Comparison of ENCODE assay signal across 16 mouse cellular contexts in genomic region chr6:55398869-55399628, GRCm38 (mm10). TPM values are rescaled to one million over a fixed set of nuclear protein-coding genes. Genes with fewer than 3 reads are reported as not detected.
DNase-seq lines count a peak whose midpoint lies in the region; ATAC-seq and TF ChIP-seq lines count a peak whose summit lies in the region.
"Had no signal": no experiment of that assay in that cellular context is flagged by ENCODE, and none has a peak within 500 bp of the region (broad histone marks: within the 10 kb centered on the region; RNA-seq: fewer than 3 reads in every experiment).

No protein-coding gene starts in this region.

- no peak for TF ChIP-seq CTCF in layer of hippocampus, adult 2 months (conservative IDR thresholded peaks at IDR 0.05)
- no peak for TF ChIP-seq CTCF in Patski (IDR thresholded peaks at IDR 0.05)

- no peaks in the 10 kb centered on the region for H3K27me3 ChIP-seq in forebrain, embryonic 12.5 days
- H3K27me3 ChIP-seq in forebrain, embryonic 10.5 days (ENCODE audit: poor library complexity, severe bottlenecking), result peaks cover 13% of the 10 kb centered on the region; the same call in 1 of the 2 replicates
- no peaks in the 10 kb centered on the region for H3K27me3 ChIP-seq in Patski
- peaks cover 8% of the 10 kb centered on the region; the same call in 1 of the 2 replicates for H3K27me3 ChIP-seq in embryonic facial prominence, embryonic 15.5 days
- H3K27me3 ChIP-seq: midbrain, embryonic 13.5 days had no signal

- CTCF ChIA-PET in Patski (lab: Charles Lee), result interaction anchor here (0.8 to 2.8 kb wide), 5 partner anchors 9 to 121 kb away, joined by 3 to 7 read pairs (median 4); no protein-coding TSS in a partner anchor

- no peak overlapping the region for H3K4me2 ChIP-seq in forebrain, embryonic 12.5 days
- H3K4me2 ChIP-seq in embryonic facial prominence, embryonic 15.5 days (replicated peaks), result no peak overlapping the region
- H3K4me2 ChIP-seq: heart, embryonic 12.5 days; midbrain, embryonic 13.5 days had no signal

- in situ Hi-C loops in Patski (cut with MboI; ENCODE audit: low pct_unique_long_range_greater_than_20kb), result no loop called here

- peaks cover 25% of the 10 kb centered on the region for H3K4me1 ChIP-seq in forebrain, embryonic 12.5 days
- H3K4me1 ChIP-seq in forebrain, embryonic 10.5 days, result peaks cover 14% of the 10 kb centered on the region
- peaks cover 40% of the 10 kb centered on the region for H3K4me1 ChIP-seq in embryonic facial prominence, embryonic 15.5 days

- H3K9ac ChIP-seq in forebrain, embryonic 12.5 days, result no peak overlapping the region
- H3K9ac ChIP-seq in embryonic facial prominence, embryonic 15.5 days, result no peak overlapping the region
- H3K9ac ChIP-seq: heart, embryonic 12.5 days; midbrain, embryonic 13.5 days had no signal

- DNase-seq in forebrain, embryonic 10.5 days (ENCODE audit: extremely low spot score, low spot score), result no peak
- no peak for DNase-seq in layer of hippocampus, adult 2 months (ENCODE audit: low spot score in 2 of 2)
- DNase-seq in layer of hippocampus, postnatal 36 days, result no peak
- no peak for DNase-seq in Patski (ENCODE audit: low read depth, low spot score)
- no peak for DNase-seq in lung, postnatal 36 days
- DNase-seq in embryo, embryonic 10 days (ENCODE audit: low spot score), result no peak
- DNase-seq: B cell, adult 2 months; thymus, postnatal 4 days had no signal

- no peaks in the 10 kb centered on the region for H3K9me3 ChIP-seq in forebrain, embryonic 12.5 days
- H3K9me3 ChIP-seq in forebrain, embryonic 10.5 days, result no peaks in the 10 kb centered on the region
- no peaks in the 10 kb centered on the region for H3K9me3 ChIP-seq in embryonic facial prominence, embryonic 15.5 days (replicated peaks)
- H3K9me3 ChIP-seq: heart, embryonic 12.5 days; midbrain, embryonic 13.5 days had no signal

- H3K4me3 ChIP-seq in forebrain, embryonic 12.5 days (replicated peaks), result no peak overlapping the region
- H3K4me3 ChIP-seq in forebrain, embryonic 10.5 days, result no peak overlapping the region
- no peak overlapping the region for H3K4me3 ChIP-seq in layer of hippocampus, adult 2 months
- no peak overlapping the region for H3K4me3 ChIP-seq in embryonic facial prominence, embryonic 15.5 days (replicated peaks)
- H3K4me3 ChIP-seq: heart, embryonic 12.5 days; midbrain, embryonic 13.5 days had no signal

- H3K27ac ChIP-seq in forebrain, embryonic 12.5 days, result no peak overlapping the region
- H3K27ac ChIP-seq in forebrain, embryonic 10.5 days, result no peak overlapping the region
- H3K27ac ChIP-seq in layer of hippocampus, adult 2 months, result peak overlapping the region; percentile 93
- no peak overlapping the region for H3K27ac ChIP-seq in embryonic facial prominence, embryonic 15.5 days (replicated peaks)
- H3K27ac ChIP-seq: midbrain, embryonic 13.5 days had no signal

- no peaks in the 10 kb centered on the region for H3K36me3 ChIP-seq in forebrain, embryonic 12.5 days (replicated peaks)
- no peaks in the 10 kb centered on the region for H3K36me3 ChIP-seq in forebrain, embryonic 10.5 days (replicated peaks)
- no peaks in the 10 kb centered on the region for H3K36me3 ChIP-seq in embryonic facial prominence, embryonic 15.5 days
- H3K36me3 ChIP-seq: heart, embryonic 12.5 days; midbrain, embryonic 13.5 days had no signal

- ATAC-seq in forebrain, embryonic 12.5 days (ENCODE audit: low FRiP score), result peak; percentile 40; the same call in 1 of the 2 replicates
- peak; percentile 63 for ATAC-seq in Patski
- ATAC-seq in embryonic facial prominence, embryonic 15.5 days (ENCODE audit: insufficient number of reproducible peaks, low FRiP score, low TSS enrichment, low read depth), result peak; percentile 44; the same call in 1 of the 2 replicates
- ATAC-seq: midbrain, embryonic 13.5 days had no signal

- WGBS in forebrain, embryonic 12.5 days, result 74% methylated on average over 9 of the region's 9 CpGs
- 83% methylated on average over 9 of the region's 9 CpGs for WGBS in forebrain, embryonic 10.5 days
- WGBS in embryonic facial prominence, embryonic 15.5 days, result 58% methylated on average over 9 of the region's 9 CpGs

- POLR2A ChIA-PET in Patski (lab: Charles Lee), result no interaction called here

RNA-seq across cellular contexts. Expression of gene Ghrhr, which starts 23.0 kb away (rescaled TPM):
- polyA plus RNA-seq in forebrain, embryonic 12.5 days (2016; fragmentation: Nextera tagmentation; extraction: Ambion mirVana), result not detected in 2 replicates
- polyA plus RNA-seq in forebrain, embryonic 10.5 days (2016; fragmentation: Nextera tagmentation; extraction: Ambion mirVana), result not detected in 2 replicates
- not detected for total RNA-seq in layer of hippocampus, adult 2 months (2021)
- not detected for total RNA-seq in layer of hippocampus, postnatal 36 days (2021)
- polyA plus RNA-seq in Patski (2021), result 0.33 TPM
- not detected in 2 replicates for polyA plus RNA-seq in embryonic facial prominence, embryonic 15.5 days (2015; fragmentation: Nextera tagmentation; extraction: Ambion mirVana)
- total RNA-seq: adrenal gland, postnatal 25 days; common myeloid progenitor, adult 5-6 weeks; layer of hippocampus, adult 8-10 months had no signal
- polyA plus RNA-seq: heart, embryonic 12.5 days; liver, embryonic 16.5 days; midbrain, embryonic 13.5 days had no signal

RNA-seq across cellular contexts. Expression of gene Adcyap1r1, which starts 52.7 kb away (rescaled TPM):
- 13.4 and 15.7 TPM in 2 replicates for polyA plus RNA-seq in forebrain, embryonic 12.5 days (2016; fragmentation: Nextera tagmentation; extraction: Ambion mirVana)
- polyA plus RNA-seq in forebrain, embryonic 10.5 days (2016; fragmentation: Nextera tagmentation; extraction: Ambion mirVana), result 3.4 and 3.9 TPM in 2 replicates
- 100 to 1,000 TPM; 146 to 148 TPM for total RNA-seq in layer of hippocampus, adult 2 months (2021)
- 100 to 1,000 TPM; 138 to 149 TPM for total RNA-seq in layer of hippocampus, postnatal 36 days (2021)
- 0.31 TPM for polyA plus RNA-seq in Patski (2021)
- polyA plus RNA-seq in embryonic facial prominence, embryonic 15.5 days (2015; fragmentation: Nextera tagmentation; extraction: Ambion mirVana), result 2.3 TPM in 2 replicates
- total RNA-seq: common myeloid progenitor, adult 5-6 weeks had no signal
